Mouse (Mus musculus) intestine, postnatal 0 days (tissue): ENCODE data around the gene Fuca1. TPM values are rescaled to one million over a fixed set of nuclear protein-coding genes. Genes with fewer than 3 reads are reported as not detected.
A peak's percentile ranks its signal among the peaks of the same experiment; 100 is the strongest.

Experiments
- ATAC-seq: fragments of 200-750 bp; cut with Nextera tagmentation; 2 replicates; pipeline ENCODE4 v1.8.0; 2017; ENCODE audit warnings: mild to moderate bottlenecking, moderate TSS enrichment, moderate library complexity
- H3K27ac ChIP-seq: fragments of 300-500 bp; sonication (generic); 2 replicates; pipeline ENCODE4 v1.5.1; 2014; ENCODE audit warnings: mild to moderate bottlenecking, low read depth, low read length, moderate library complexity
- H3K27me3 ChIP-seq: fragments of 300-500 bp; sonication (generic); replicated peaks from 2 replicates; pipeline ENCODE4 v1.6.1; 2014; ENCODE audit warnings: low read length, mixed read lengths; ENCODE audit not compliant: control insufficient read depth, insufficient read depth
- H3K36me3 ChIP-seq: fragments of 300-500 bp; sonication (generic); 2 replicates; pipeline ENCODE4 v1.6.1; 2014; ENCODE audit warnings: mild to moderate bottlenecking, moderate library complexity; ENCODE audit not compliant: control insufficient read depth, insufficient read depth
- H3K4me1 ChIP-seq: fragments of 300-500 bp; sonication (generic); replicated peaks from 2 replicates; pipeline ENCODE4 v1.6.1; 2014; ENCODE audit warnings: antibody characterized with exemption, low read length, mixed read lengths; ENCODE audit not compliant: control insufficient read depth, insufficient read depth
- H3K4me2 ChIP-seq: fragments of 300-500 bp; sonication (generic); replicated peaks from 2 replicates; pipeline ENCODE4 v1.6.1; 2014; ENCODE audit warnings: low read depth, mild to moderate bottlenecking, moderate library complexity
- H3K4me3 ChIP-seq: fragments of 300-500 bp; sonication (generic); 2 replicates; pipeline ENCODE4 v1.5.1; 2014; ENCODE audit warnings: low read depth, low read length
- H3K9ac ChIP-seq: fragments of 300-500 bp; sonication (generic); 2 replicates; pipeline ENCODE4 v1.6.1; 2014; ENCODE audit warnings: mild to moderate bottlenecking, low read depth, low read length
- H3K9me3 ChIP-seq: fragments of 300-500 bp; sonication (generic); 2 replicates; pipeline ENCODE4 v1.6.1; 2016; ENCODE audit warnings: mixed run types; ENCODE audit not compliant: control insufficient read depth
- CTCF ChIP-seq: sonication (generic); IDR thresholded peaks from 2 replicates; pipeline ENCODE4 v1.5.1; 2016; ENCODE audit warnings: low read depth, mild to moderate bottlenecking, control low read depth, antibody characterized with exemption, moderate library complexity
- WGBS: fragments of 180-500 bp; shearing (Covaris S2); extraction: QIAGEN DNeasy Blood & Tissue Kit; methylation state at CpG from one replicate; pipeline ENCODE4 v1.1.7; 2014; 5-methylcytosine and 5-hydroxymethylcytosine counted together
- polyA plus RNA-seq: library from polyadenylated mRNA; unstranded; fragments of >200 nt; fragmentation: Nextera tagmentation; extraction: Ambion mirVana; gene quantifications from 2 replicates; pipeline ENCODE4 v1.2.1, GENCODE M21; 2015

The Fuca1 gene
- polyA plus RNA-seq, 1 experiment from 2014 or later, result 717 TPM

DNA sequence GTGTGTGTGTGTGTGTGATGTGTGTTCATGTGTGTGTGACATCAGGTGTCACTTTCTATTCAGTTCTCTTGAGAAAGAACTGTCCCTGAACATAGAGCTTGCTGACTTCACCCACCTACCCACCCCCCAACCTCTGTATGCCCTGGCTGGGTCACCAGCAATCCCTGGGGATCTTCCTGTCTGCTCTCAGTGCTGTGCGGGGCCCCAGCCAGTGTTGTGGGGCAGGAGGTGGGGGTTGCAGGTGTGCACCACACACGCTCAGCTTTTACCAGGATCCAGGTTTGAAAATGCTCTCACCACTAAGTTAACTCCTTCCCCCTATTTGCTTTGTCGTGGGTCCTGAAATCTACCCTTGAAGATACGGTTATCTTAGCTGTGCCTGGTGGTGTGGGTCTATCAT is 34.4 kb upstream of the Fuca1 start:
- Histone ChIP-seq H3K4me3 (no peak overlapping the region), H3K27ac (no peak overlapping the region), H3K4me2 (no peak overlapping the region), H3K4me1 (no peaks in the 10 kb centered on the region), H3K9me3 (no peaks in the 10 kb centered on the region), H3K9ac (no peak overlapping the region), H3K36me3 (no peaks in the 10 kb centered on the region), H3K27me3 (no peaks in the 10 kb centered on the region)
- 78% methylated on average over 4 of the region's 4 CpGs for WGBS
- TF ChIP-seq CTCF, result no peak
- no peak for ATAC-seq

GRCm38 (mm10) chr4:135888448-135889057 is 32.0 kb upstream of the Fuca1 start:
- H3K36me3 ChIP-seq, result no peaks in the 10 kb centered on the region
- no peak overlapping the region for H3K9ac ChIP-seq
- H3K4me1 ChIP-seq, result no peaks in the 10 kb centered on the region
- H3K27ac ChIP-seq, result no peak overlapping the region
- ATAC-seq, result no peak
- H3K9me3 ChIP-seq, result no peaks in the 10 kb centered on the region
- H3K4me3 ChIP-seq, result no peak overlapping the region
- WGBS, result 87% methylated on average over 24 of the region's 24 CpGs
- no peaks in the 10 kb centered on the region for H3K27me3 ChIP-seq
- no peak for TF ChIP-seq CTCF
- no peak overlapping the region for H3K4me2 ChIP-seq

GRCm38 (mm10) chr4:135889146-135889883 is 31.2 kb upstream of the Fuca1 start:
- TF ChIP-seq CTCF, result no peak
- no peaks in the 10 kb centered on the region for H3K4me1 ChIP-seq
- 82% methylated on average over 7 of the region's 7 CpGs for WGBS
- no peak overlapping the region for H3K27ac ChIP-seq
- H3K4me3 ChIP-seq, result no peak overlapping the region
- H3K27me3 ChIP-seq, result no peaks in the 10 kb centered on the region
- H3K36me3 ChIP-seq, result no peaks in the 10 kb centered on the region
- no peak overlapping the region for H3K9ac ChIP-seq
- ATAC-seq, result no peak
- H3K4me2 ChIP-seq, result no peak overlapping the region
- H3K9me3 ChIP-seq, result no peaks in the 10 kb centered on the region

DNA sequence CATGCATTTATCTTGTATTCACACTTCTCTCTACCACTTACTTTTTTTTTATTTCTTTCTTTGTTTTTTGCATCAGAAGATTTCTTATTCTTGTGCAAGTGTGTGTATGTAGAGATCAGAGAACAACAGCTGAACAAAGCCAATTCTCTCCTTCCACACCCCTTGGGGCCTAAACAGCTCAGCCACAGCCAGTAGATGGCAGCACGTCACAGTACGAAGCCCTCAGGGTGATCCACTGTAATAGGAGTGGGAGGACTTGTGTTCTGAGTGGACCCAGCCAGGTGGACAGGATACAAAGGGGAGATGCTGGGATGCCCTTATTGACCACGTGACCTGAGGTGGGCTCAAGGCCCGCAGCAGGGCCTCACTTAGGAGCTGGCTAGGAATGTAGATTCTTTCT is 30.7 kb upstream of the Fuca1 start:
- TF ChIP-seq CTCF, result peak; percentile 95

GRCm38 (mm10) chr4:135891539-135891938 is 29.0 kb upstream of the Fuca1 start:
- Histone ChIP-seq H3K9me3 (no peaks in the 10 kb centered on the region), H3K4me2 (no peak overlapping the region), H3K36me3 (no peaks in the 10 kb centered on the region), H3K27me3 (no peaks in the 10 kb centered on the region), H3K4me1 (no peaks in the 10 kb centered on the region), H3K9ac (no peak overlapping the region), H3K4me3 (no peak overlapping the region), H3K27ac (no peak overlapping the region)
- no peak for ATAC-seq
- TF ChIP-seq CTCF, result no peak
- 89% methylated on average over 2 of the region's 2 CpGs for WGBS

More for the DNA sequence above, 30.7 kb upstream of the Fuca1 start:
- Histone ChIP-seq H3K4me1 (no peaks in the 10 kb centered on the region), H3K9me3 (no peaks in the 10 kb centered on the region), H3K27ac (no peak overlapping the region), H3K27me3 (no peaks in the 10 kb centered on the region), H3K4me3 (no peak overlapping the region), H3K9ac (no peak overlapping the region), H3K4me2 (no peak overlapping the region), H3K36me3 (no peaks in the 10 kb centered on the region)
- whole genome bisulfite sequencing, result 4% methylated on average over 4 of the region's 4 CpGs
- peak; percentile 76 for ATAC-seq

DNA sequence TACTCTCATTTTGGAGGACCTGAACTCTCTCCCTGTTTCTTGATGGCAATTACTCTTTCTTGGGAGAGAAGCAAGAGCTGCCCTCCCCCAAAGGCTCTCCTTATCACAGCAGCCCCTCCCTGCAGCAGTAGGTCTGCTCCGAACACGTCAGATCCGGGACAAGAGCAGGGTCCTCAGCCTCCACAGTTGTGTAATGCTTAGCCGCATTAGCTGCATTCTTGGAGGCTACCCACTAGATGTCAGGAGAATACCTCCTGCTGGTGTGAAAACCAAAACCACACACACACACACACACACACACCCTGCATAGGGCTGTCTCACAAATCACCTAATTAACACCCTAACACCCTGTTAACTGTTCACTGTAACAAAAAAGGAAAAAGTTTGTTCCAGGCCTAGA is 27.7 kb upstream of the Fuca1 start:
- 0 out of 2 replicates have a peak overlapping the region, but pooled peaks have one; percentile 3 for H3K9ac ChIP-seq
- H3K4me2 ChIP-seq, result no peak overlapping the region
- no peaks in the 10 kb centered on the region for H3K9me3 ChIP-seq
- peak; percentile 63 for TF ChIP-seq CTCF
- no peaks in the 10 kb centered on the region for H3K27me3 ChIP-seq
- no peaks in the 10 kb centered on the region for H3K36me3 ChIP-seq
- 36% methylated on average over 4 of the region's 4 CpGs for WGBS
- H3K4me1 ChIP-seq, result no peaks in the 10 kb centered on the region
- no peak overlapping the region for H3K4me3 ChIP-seq
- H3K27ac ChIP-seq, result no peak overlapping the region
- no peak for ATAC-seq
